Mouse (Mus musculus) kidney, adult 9 months (tissue): ENCODE measurements around the gene Iqcf3.
"Not testable (repeated sequence)": the region's sequence is repeated elsewhere in the genome, so short reads cannot be mapped to it uniquely, and the experiment has no call there.

ENCODE experiments used
- DNase-seq: peaks from one replicate; pipeline ENCODE4 v3.0.0; 2022

Gene Iqcf3

GRCm38 (mm10) chr9:106504246-106504645, 57.2 kb downstream of the Iqcf3 start:
- no peak for DNase-seq

GRCm38 (mm10) chr9:106501846-106502245, 59.6 kb downstream of the Iqcf3 start:
- DNase-seq, result no peak

GRCm38 (mm10) chr9:106499667-106500066, 61.8 kb downstream of the Iqcf3 start, which contains the start of gene Iqcf1:
Gene Iqcf1 (plus strand): TSS chr9:106499967.
- DNase-seq, result no peak

- DNase-seq, result not testable (repeated sequence)
Observed at GRCm38 (mm10) chr9:106487602-106488001, 73.8 kb downstream of the Iqcf3 start.

GRCm38 (mm10) chr9:106485076-106485475, 76.4 kb downstream of the Iqcf3 start:
- no peak for DNase-seq

- no peak for DNase-seq
Observed at GRCm38 (mm10) chr9:106483606-106484005, 77.8 kb downstream of the Iqcf3 start.

- no peak for DNase-seq
Observed at GRCm38 (mm10) chr9:106483136-106483535, 78.3 kb downstream of the Iqcf3 start.

GRCm38 (mm10) chr9:106482578-106483115, 78.8 kb downstream of the Iqcf3 start:
- no peak for DNase-seq

- no peak for DNase-seq
Observed at GRCm38 (mm10) chr9:106481676-106482075, 79.8 kb downstream of the Iqcf3 start.

- no peak for DNase-seq
Observed at GRCm38 (mm10) chr9:106481075-106481474, 80.4 kb downstream of the Iqcf3 start.

- DNase-seq, result no peak
Observed at GRCm38 (mm10) chr9:106480541-106480940, 80.9 kb downstream of the Iqcf3 start.

- DNase-seq, result no peak
Observed at GRCm38 (mm10) chr9:106478101-106478500, 83.3 kb downstream of the Iqcf3 start.

GRCm38 (mm10) chr9:106477649-106478048, 83.8 kb downstream of the Iqcf3 start:
- DNase-seq, result no peak

GRCm38 (mm10) chr9:106476924-106477484, 84.4 kb downstream of the Iqcf3 start, which contains the start of gene Parp3:
Gene Parp3 (minus strand): TSS chr9:106476949.
- DNase-seq, result peak; percentile 100

- DNase-seq, result peak; percentile 89
Observed at GRCm38 (mm10) chr9:106476002-106476923, 85.2 kb downstream of the Iqcf3 start.

- DNase-seq, result no peak
Observed at GRCm38 (mm10) chr9:106475663-106476001, 85.8 kb downstream of the Iqcf3 start, which contains the start of gene Rrp9. Gene Rrp9 (plus strand): TSS chr9:106475963.

- DNase-seq, result peak; percentile 48
Observed at GRCm38 (mm10) chr9:106475046-106475445, 86.4 kb downstream of the Iqcf3 start.

GRCm38 (mm10) chr9:106474456-106474855, 87.0 kb downstream of the Iqcf3 start:
- DNase-seq, result peak; percentile 79

GRCm38 (mm10) chr9:106473753-106474105, 87.7 kb downstream of the Iqcf3 start:
- no peak for DNase-seq

GRCm38 (mm10) chr9:106473081-106473752, 88.2 kb downstream of the Iqcf3 start:
- peak; percentile 86 for DNase-seq

- peak; percentile 51 for DNase-seq
Observed at GRCm38 (mm10) chr9:106472321-106472720, 89.1 kb downstream of the Iqcf3 start.

- DNase-seq, result peak; percentile 75
Observed at GRCm38 (mm10) chr9:106471892-106472291, 89.5 kb downstream of the Iqcf3 start.
